Mouse (Mus musculus) MEL (cell line): ENCODE measurements around the gene Atp23. TPM values are rescaled to one million over a fixed set of nuclear protein-coding genes. Genes with fewer than 3 reads are reported as not detected.

Experiments
- DNase-seq: peaks from one replicate; pipeline ENCODE4 v3.0.0; 2011; ENCODE audit warnings: low read depth, low spot score
- H3K27ac ChIP-seq: 2 replicates; pipeline ENCODE4 v1.5.1; 2012; ENCODE audit warnings: low read depth, mild to moderate bottlenecking, control low read depth, low read length, moderate library complexity; ENCODE audit not compliant: control insufficient read depth
- H3K27me3 ChIP-seq, 2 experiments: fragments of 150-350 bp in 1 of 2; sonication (generic) in 1 of 2; 2 replicates each; pipeline ENCODE4 v1.6.1; 2012; ENCODE audit warnings: low read length in 2 of 2, mild to moderate bottlenecking in 2 of 2, improper control_type of control experiment in 1 of 2, moderate library complexity in 1 of 2; ENCODE audit not compliant: insufficient read depth in 2 of 2, control insufficient read depth in 1 of 2
- H3K36me3 ChIP-seq, 2 experiments: 2 replicates each; pipeline ENCODE4 v1.6.1; 2012 to 2014; ENCODE audit warnings: low read length in 2 of 2, improper control_type of control experiment in 1 of 2, inconsistent platforms in 1 of 2, mild to moderate bottlenecking in 1 of 2; ENCODE audit not compliant: insufficient read depth in 2 of 2, control insufficient read depth in 1 of 2
- H3K4me1 ChIP-seq, 2 experiments: fragments of 150-350 bp in 1 of 2; sonication (generic) in 1 of 2; 2 replicates each; pipeline ENCODE4 v1.6.1; 2012; ENCODE audit warnings: low read length in 2 of 2, improper control_type of control experiment in 1 of 2, mild to moderate bottlenecking in 1 of 2; ENCODE audit not compliant: insufficient read depth in 2 of 2, control insufficient read depth in 1 of 2
- H3K4me3 ChIP-seq, 2 experiments: fragments of 150-350 bp in 1 of 2; sonication (generic) in 1 of 2; 2 replicates each; pipeline ENCODE4 v1.5.1; 2012; ENCODE audit warnings: low read depth in 2 of 2, low read length in 2 of 2, mild to moderate bottlenecking in 2 of 2, moderate library complexity in 2 of 2, control low read depth in 1 of 2, improper control_type of control experiment in 1 of 2; ENCODE audit not compliant: control insufficient read depth in 1 of 2, insufficient read depth in 1 of 2
- H3K79me2 ChIP-seq: 2 replicates; pipeline ENCODE4 v1.6.1; 2012; ENCODE audit warnings: mild to moderate bottlenecking, low read length, moderate library complexity; ENCODE audit not compliant: control insufficient read depth, poor library complexity, insufficient read depth
- H3K9ac ChIP-seq: 2 replicates; pipeline ENCODE4 v1.6.1; 2012; ENCODE audit warnings: low read depth, mild to moderate bottlenecking, control low read depth, low read length, moderate library complexity; ENCODE audit not compliant: control insufficient read depth, poor library complexity, severe bottlenecking
- H3K9me3 ChIP-seq: fragments of 150-350 bp; sonication (generic); replicated peaks from 2 replicates; pipeline ENCODE4 v1.6.1; 2012; ENCODE audit warnings: mild to moderate bottlenecking, low read length, improper control_type of control experiment, moderate library complexity; ENCODE audit not compliant: insufficient read depth
- BHLHE40 ChIP-seq: IDR thresholded peaks from 2 replicates; pipeline ENCODE4 v1.6.1; 2012; ENCODE audit warnings: low read depth, mild to moderate bottlenecking, inconsistent platforms, low read length, improper control_type of control experiment, borderline replicate concordance
- CHD2 ChIP-seq: IDR thresholded peaks from 2 replicates; pipeline ENCODE4 v1.6.1; 2011; ENCODE audit warnings: low read length, improper control_type of control experiment
- CTCF ChIP-seq, 3 experiments: IDR thresholded peaks in 2 of 3; conservative IDR thresholded peaks in 1 of 3; 2 replicates each; pipeline ENCODE4 v1.5.1; 2011 to 2012; ENCODE audit warnings: low read length in 3 of 3, low read depth in 2 of 3, mild to moderate bottlenecking in 2 of 3, improper control_type of control experiment in 1 of 3, inconsistent platforms in 1 of 3, mixed read lengths in 1 of 3, moderate library complexity in 1 of 3; ENCODE audit not compliant: control insufficient read depth in 1 of 3, insufficient read depth in 1 of 3, poor library complexity in 1 of 3, severe bottlenecking in 1 of 3
- EP300 ChIP-seq, 2 experiments: IDR thresholded peaks; 2 replicates each; pipeline ENCODE4 v1.6.1; 2011; ENCODE audit warnings: improper control_type of control experiment in 2 of 2, low read length in 2 of 2, low read depth in 1 of 2, mild to moderate bottlenecking in 1 of 2
- GATA1 ChIP-seq: IDR thresholded peaks from 2 replicates; pipeline ENCODE4 v1.6.1; 2011; ENCODE audit warnings: low read depth, low read length, improper control_type of control experiment
- HCFC1 ChIP-seq: IDR thresholded peaks from 2 replicates; pipeline ENCODE4 v1.6.1; 2012; ENCODE audit warnings: low read depth, mild to moderate bottlenecking, inconsistent platforms, low read length, improper control_type of control experiment, moderate library complexity
- MEF2A ChIP-seq: IDR thresholded peaks from 2 replicates; pipeline ENCODE4 v1.6.1; 2014; ENCODE audit warnings: low read depth, mild to moderate bottlenecking, inconsistent platforms, low read length, improper control_type of control experiment; ENCODE audit not compliant: poor library complexity, insufficient replicate concordance, severe bottlenecking; ENCODE audit errors: extremely low read depth
- MYB ChIP-seq: IDR thresholded peaks from 2 replicates; pipeline ENCODE4 v1.6.1; 2011; ENCODE audit warnings: mild to moderate bottlenecking, low read depth, low read length, improper control_type of control experiment
- NELFE ChIP-seq: IDR thresholded peaks from 2 replicates; pipeline ENCODE4 v1.6.1; 2011; ENCODE audit warnings: low read depth, low read length, improper control_type of control experiment
- POLR2AphosphoS2 ChIP-seq: IDR thresholded peaks from 2 replicates; pipeline ENCODE4 v1.6.1; 2011; ENCODE audit warnings: low read length, improper control_type of control experiment
- POLR2AphosphoS5 ChIP-seq: IDR thresholded peaks from 2 replicates; pipeline ENCODE4 v1.6.1; 2012; ENCODE audit warnings: low read depth, borderline replicate concordance, mild to moderate bottlenecking, inconsistent platforms, low read length, moderate library complexity, mixed read lengths
- SMC3 ChIP-seq: IDR thresholded peaks from 2 replicates; pipeline ENCODE4 v1.6.1; 2011; ENCODE audit warnings: low read depth, low read length, improper control_type of control experiment
- TCF12 ChIP-seq: IDR thresholded peaks from 2 replicates; pipeline ENCODE4 v1.6.1; 2014; ENCODE audit warnings: low read depth, mild to moderate bottlenecking, inconsistent platforms, low read length, improper control_type of control experiment, moderate library complexity
- UBTF ChIP-seq: IDR thresholded peaks from 2 replicates; pipeline ENCODE4 v1.6.1; 2012; ENCODE audit warnings: low read depth, mild to moderate bottlenecking, inconsistent platforms, low read length, improper control_type of control experiment, moderate library complexity, borderline replicate concordance; ENCODE audit not compliant: insufficient read depth
- USF2 ChIP-seq, 2 experiments: IDR thresholded peaks; 2 replicates each; pipeline ENCODE4 v1.6.1; 2011 to 2012; ENCODE audit warnings: improper control_type of control experiment in 2 of 2, low read length in 2 of 2, borderline replicate concordance in 1 of 2, inconsistent platforms in 1 of 2, low read depth in 1 of 2, mild to moderate bottlenecking in 1 of 2; ENCODE audit not compliant: insufficient read depth in 1 of 2
- ZKSCAN1 ChIP-seq: IDR thresholded peaks from 2 replicates; pipeline ENCODE4 v1.6.1; 2012; ENCODE audit warnings: low read depth, mild to moderate bottlenecking, inconsistent platforms, low read length, improper control_type of control experiment, moderate library complexity
- ZMIZ1 ChIP-seq: IDR thresholded peaks from 2 replicates; pipeline ENCODE4 v1.6.1; 2012; ENCODE audit warnings: low read depth, mild to moderate bottlenecking, inconsistent platforms, low read length, improper control_type of control experiment, moderate library complexity
- ZNF384 ChIP-seq: IDR thresholded peaks from 2 replicates; pipeline ENCODE4 v1.6.1; 2012; ENCODE audit warnings: low read depth, mild to moderate bottlenecking, inconsistent platforms, low read length, improper control_type of control experiment
- polyA plus RNA-seq, 2 experiments: library from polyadenylated mRNA; stranded (reverse) in 1 of 2; unstranded in 1 of 2; fragments of >175 nt in 1 of 2; fragments of >200 nt in 1 of 2; gene quantifications; 2 replicates each; pipeline versions ENCODE4 v1.2.1 to v1.2.4; 2012; ENCODE audit warnings: low replicate concordance in 2 of 2, low read depth in 1 of 2; ENCODE audit not compliant: insufficient read length in 2 of 2, insufficient read depth in 1 of 2, missing spikeins in 1 of 2
- total RNA-seq: library from RNA; depleted of rRNA; stranded (reverse); fragments of 300-350 nt; gene quantifications from 2 replicates; pipeline ENCODE4 v1.2.3, GENCODE M21; 2012

The Atp23 gene
- total and polyA plus RNA-seq, 3 experiments = 23.0 to 26.1 TPM; not detected in 1

DNA sequence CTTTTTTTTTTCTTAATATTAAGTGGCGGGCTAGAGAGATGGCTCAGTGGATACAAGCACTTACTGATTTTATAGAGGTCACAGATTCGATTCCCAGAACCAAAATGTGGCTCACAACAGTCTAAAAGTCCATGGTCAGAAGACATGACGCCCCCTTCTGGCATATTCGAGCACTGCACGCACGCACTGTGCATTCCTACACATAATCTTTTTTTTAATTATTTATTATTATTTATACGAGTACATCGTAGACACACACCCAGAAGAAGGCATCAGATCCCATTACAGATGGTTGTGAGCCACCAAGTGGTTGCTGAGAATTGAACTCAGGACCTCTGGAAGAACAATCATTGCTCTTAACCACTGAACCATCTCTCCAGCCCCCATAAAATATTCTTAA lies 3.9 kb upstream of the Atp23 start:
- Histone ChIP-seq H3K4me1 (peaks cover 3 to 9% of the 10 kb centered on the region in 2 experiments; a peak in 3 of 4 replicates), H3K27ac (peak overlapping the region; percentile 82), H3K79me2 (peaks cover 3% of the 10 kb centered on the region), H3K9me3 (no peaks in the 10 kb centered on the region), H3K9ac (peak overlapping the region; percentile 75), H3K27me3 (no peaks in the 10 kb centered on the region), H3K4me3 (peak overlapping the region; percentile 69 to 76), H3K36me3 (peaks cover 0 to 12% of the 10 kb centered on the region in 2 experiments; a peak in 2 of 4 replicates)
- peak; percentile 34 for DNase-seq
- TF ChIP-seq CHD2 (no peak), POLR2AphosphoS5 (no peak), ZMIZ1 (no peak), CTCF (IDR thresholded peaks at IDR 0.05 in 2 of 3, conservative IDR thresholded peaks at IDR 0.05 in 1 of 3; ENCODE audit: control insufficient read depth in 1 of 3, insufficient read depth in 1 of 3, low read depth in 2 of 3, low read length in 3 of 3, poor library complexity in 1 of 3, severe bottlenecking in 1 of 3) (peak; percentile 38 to 57 (median 51); a peak in 5 of 6 replicates), MEF2A (no peak), ZKSCAN1 (no peak)

GRCm38 (mm10) chr10:126904221-126904620 lies 3.1 kb upstream of the Atp23 start:
- Histone ChIP-seq H3K9ac (no peak overlapping the region), H3K79me2 (peaks cover 8% of the 10 kb centered on the region), H3K27ac (no peak overlapping the region), H3K27me3 (no peaks in the 10 kb centered on the region), H3K9me3 (no peaks in the 10 kb centered on the region), H3K4me3 (no peak overlapping the region), H3K4me1 (peaks cover 3 to 9% of the 10 kb centered on the region in 2 experiments; a peak in 3 of 4 replicates), H3K36me3 (peaks cover 0 to 14% of the 10 kb centered on the region in 2 experiments; a peak in 2 of 4 replicates)
- DNase-seq = peak; percentile 54
- TF ChIP-seq ZKSCAN1 (no peak), ZNF384 (no peak), NELFE (no peak), TCF12 (no peak), HCFC1 (no peak), SMC3 (no peak), GATA1 (no peak), MYB (no peak), POLR2AphosphoS2 (no peak), USF2 (IDR thresholded peaks at IDR 0.05; ENCODE audit: borderline replicate concordance in 1 of 2, insufficient read depth in 1 of 2, low read depth in 1 of 2, low read length in 2 of 2) (no peak), BHLHE40 (no peak), EP300 (IDR thresholded peaks at IDR 0.05; ENCODE audit: low read depth in 1 of 2, low read length in 2 of 2) (no peak), UBTF (no peak), CTCF (IDR thresholded peaks at IDR 0.05 in 2 of 3, conservative IDR thresholded peaks at IDR 0.05 in 1 of 3; ENCODE audit: control insufficient read depth in 1 of 3, insufficient read depth in 1 of 3, low read depth in 2 of 3, low read length in 3 of 3, poor library complexity in 1 of 3, severe bottlenecking in 1 of 3) (no peak)
- TF ChIP-seq, all 39 proteins: peak for 0
